Mouse (Mus musculus) megakaryocyte, embryonic 14.5 days (primary cell): ENCODE measurements around the gene Plcg2. TPM values are rescaled to one million over a fixed set of nuclear protein-coding genes. Genes with fewer than 3 reads are reported as not detected.

Experiments
- H3K27me3 ChIP-seq: replicated peaks from 2 replicates; pipeline ENCODE3; 2012; ENCODE audit warnings: inconsistent platforms
- H3K36me3 ChIP-seq: replicated peaks from 2 replicates; pipeline ENCODE3; 2012; ENCODE audit warnings: low read length, inconsistent platforms, mixed read lengths
- H3K4me1 ChIP-seq: 2 replicates; pipeline ENCODE4 v1.6.1; 2012; ENCODE audit warnings: inconsistent platforms
- H3K4me3 ChIP-seq: replicated peaks from 2 replicates; pipeline ENCODE3; 2012; ENCODE audit warnings: moderate library complexity, mild to moderate bottlenecking, inconsistent platforms
- H3K9me3 ChIP-seq: 2 replicates; pipeline ENCODE4 v1.6.1; 2012; ENCODE audit warnings: inconsistent platforms
- FLI1 ChIP-seq: IDR thresholded peaks from 2 replicates; pipeline ENCODE4 v1.6.1; 2012; ENCODE audit warnings: low read length, inconsistent platforms, mixed read lengths
- GATA1 ChIP-seq: IDR thresholded peaks from 3 replicates; pipeline ENCODE4 v1.6.1; 2012; ENCODE audit warnings: mixed read lengths, low read length, inconsistent platforms, borderline replicate concordance
- polyA plus RNA-seq: library from polyadenylated mRNA; stranded (reverse); fragments of >175 nt; gene quantifications from 2 replicates; pipeline ENCODE4 v1.2.3, GENCODE M21; 2012; ENCODE audit warnings: low replicate concordance; ENCODE audit not compliant: insufficient read depth

Gene Plcg2
- polyA plus RNA-seq, 1 experiment = 76.6 TPM

DNA sequence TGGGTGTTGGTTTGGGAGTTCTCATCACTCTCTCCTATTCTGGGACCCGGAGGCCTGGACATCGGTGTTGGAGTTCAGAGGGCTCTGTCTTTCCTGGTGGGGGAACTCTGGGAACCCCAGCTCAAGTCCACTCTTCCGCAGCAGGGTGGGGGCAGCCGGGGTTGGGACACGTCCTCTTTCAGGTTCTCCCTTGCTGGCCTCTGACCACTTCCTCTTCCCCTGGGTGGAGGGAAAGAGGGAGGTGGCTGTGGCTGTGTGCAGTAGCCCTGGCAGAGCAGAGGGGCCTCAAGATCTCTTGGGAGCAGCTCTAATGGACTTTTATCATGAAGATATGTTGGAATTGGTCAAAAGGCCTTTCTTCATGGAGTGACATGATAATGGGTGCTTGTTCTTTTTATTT is 16.3 kb upstream of the Plcg2 start:
- 0 out of 2 replicates have a peak, but pooled peaks cover 5% of the 10 kb centered on the region for H3K9me3 ChIP-seq
- peak overlapping the region; percentile 85 for H3K4me3 ChIP-seq
- peaks cover 90% of the 10 kb centered on the region for H3K4me1 ChIP-seq
- no peaks in the 10 kb centered on the region for H3K27me3 ChIP-seq
- TF ChIP-seq FLI1 (peak; percentile 58; the same call in 1 of the 2 replicates), GATA1 (no peak)
- H3K36me3 ChIP-seq = peaks cover 10% of the 10 kb centered on the region

DNA sequence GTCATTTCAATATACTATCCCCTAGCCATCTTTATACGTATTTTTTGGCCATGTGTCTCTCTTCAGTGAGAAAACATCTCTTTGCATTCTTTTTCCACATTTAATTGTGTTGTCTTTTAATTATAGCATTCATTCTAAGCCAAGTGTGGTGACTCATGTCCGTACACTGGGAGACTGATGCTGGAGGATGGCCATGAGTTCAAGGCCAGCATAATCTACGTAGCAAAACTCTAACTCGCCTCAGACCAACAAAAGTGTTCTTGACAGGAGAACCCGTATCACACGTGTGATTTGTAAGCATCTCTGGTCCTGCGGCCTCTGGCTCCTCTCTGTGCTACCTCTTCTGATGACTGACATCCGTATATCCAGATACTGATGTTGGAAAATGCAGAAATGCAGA is 13.4 kb upstream of the Plcg2 start:
- Histone ChIP-seq H3K4me3 (no peak overlapping the region), H3K4me1 (peaks cover 75% of the 10 kb centered on the region), H3K36me3 (peaks cover 4% of the 10 kb centered on the region), H3K9me3 (0 out of 2 replicates have a peak, but pooled peaks cover 5% of the 10 kb centered on the region), H3K27me3 (peaks cover 2% of the 10 kb centered on the region)
- TF ChIP-seq GATA1 = no peak

GRCm38 (mm10) chr8:117485316-117485715 is 12.8 kb upstream of the Plcg2 start:
- no peaks in the 10 kb centered on the region for H3K36me3 ChIP-seq
- no peaks in the 10 kb centered on the region for H3K9me3 ChIP-seq
- TF ChIP-seq FLI1 (no peak), GATA1 (no peak)
- no peak overlapping the region for H3K4me3 ChIP-seq
- H3K27me3 ChIP-seq = peaks cover 2% of the 10 kb centered on the region
- peaks cover 73% of the 10 kb centered on the region for H3K4me1 ChIP-seq

GRCm38 (mm10) chr8:117488246-117489005 is 9.7 kb upstream of the Plcg2 start:
- Histone ChIP-seq H3K4me3 (no peak overlapping the region), H3K9me3 (no peaks in the 10 kb centered on the region), H3K4me1 (peaks cover 68% of the 10 kb centered on the region), H3K27me3 (peaks cover 2% of the 10 kb centered on the region), H3K36me3 (no peaks in the 10 kb centered on the region)
- TF ChIP-seq FLI1 = no peak
- no peak for TF ChIP-seq GATA1

GRCm38 (mm10) chr8:117493543-117493942 is 4.5 kb upstream of the Plcg2 start:
- Histone ChIP-seq H3K36me3 (peaks cover 2% of the 10 kb centered on the region), H3K4me3 (no peak overlapping the region), H3K27me3 (peaks cover 2% of the 10 kb centered on the region), H3K4me1 (peaks cover 64% of the 10 kb centered on the region), H3K9me3 (no peaks in the 10 kb centered on the region)
- TF ChIP-seq FLI1 = no peak
- TF ChIP-seq GATA1 = no peak

DNA sequence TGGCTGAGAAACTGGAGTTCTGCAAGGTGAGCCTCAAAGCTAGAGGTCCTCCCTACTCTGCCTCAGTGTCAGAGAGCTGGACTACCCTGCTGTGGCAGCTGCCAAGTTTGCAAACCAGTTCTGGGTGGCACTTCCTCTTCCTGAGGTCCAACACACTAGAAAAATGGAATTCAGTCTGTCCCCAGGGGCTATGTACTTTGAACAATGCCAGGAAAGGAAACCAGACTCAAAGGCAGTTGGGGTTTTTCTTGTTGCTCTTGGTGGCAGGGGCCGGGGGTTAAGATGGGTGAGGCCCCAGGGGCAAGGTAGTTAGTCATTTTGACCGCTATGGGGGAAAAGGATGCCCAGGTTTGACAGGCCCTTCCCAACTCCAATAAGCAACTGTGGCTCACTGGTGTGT is 3.2 kb upstream of the Plcg2 start:
- peaks cover 2% of the 10 kb centered on the region for H3K36me3 ChIP-seq
- peak overlapping the region; percentile 42 for H3K4me3 ChIP-seq
- TF ChIP-seq GATA1 = no peak
- TF ChIP-seq FLI1 = no peak
- H3K9me3 ChIP-seq = no peaks in the 10 kb centered on the region
- H3K4me1 ChIP-seq = peaks cover 61% of the 10 kb centered on the region
- no peaks in the 10 kb centered on the region for H3K27me3 ChIP-seq

DNA sequence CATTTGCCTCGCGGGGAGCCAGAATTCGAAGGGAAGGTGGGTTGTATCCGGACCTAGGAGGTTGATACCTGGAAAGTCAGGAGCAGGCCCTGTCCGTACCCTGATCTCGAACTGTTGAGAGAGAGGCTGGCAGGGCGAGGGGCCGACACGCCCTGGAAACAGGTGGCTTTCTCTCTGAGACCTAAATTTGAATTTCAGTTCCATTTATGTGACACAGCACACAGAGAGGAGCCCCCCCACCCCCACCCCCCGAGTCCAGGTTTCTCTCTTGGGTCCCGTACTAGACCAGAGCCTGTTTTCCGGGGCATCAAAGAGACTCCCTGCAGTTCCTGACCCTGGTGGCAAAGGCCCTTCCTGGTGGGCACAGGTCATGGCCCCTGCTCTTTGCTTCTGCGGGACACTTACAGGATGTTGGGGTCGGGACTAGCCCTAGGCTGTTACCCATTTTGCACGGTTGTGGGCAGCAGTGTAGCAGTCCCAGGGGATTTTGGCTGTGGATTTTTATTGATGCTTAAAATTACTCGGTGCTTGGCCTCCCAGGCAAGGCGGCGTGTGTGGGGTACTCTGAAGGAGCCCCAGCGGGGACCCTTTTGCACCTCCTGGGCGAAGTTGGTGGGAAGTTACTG is 937 bp downstream of the Plcg2 start:
- no peak for TF ChIP-seq FLI1
- TF ChIP-seq GATA1 = no peak
- H3K36me3 ChIP-seq = peaks cover 34% of the 10 kb centered on the region
- peaks cover 70% of the 10 kb centered on the region for H3K4me1 ChIP-seq
- peak overlapping the region; percentile 95 for H3K4me3 ChIP-seq
- no peaks in the 10 kb centered on the region for H3K27me3 ChIP-seq
- no peaks in the 10 kb centered on the region for H3K9me3 ChIP-seq

DNA sequence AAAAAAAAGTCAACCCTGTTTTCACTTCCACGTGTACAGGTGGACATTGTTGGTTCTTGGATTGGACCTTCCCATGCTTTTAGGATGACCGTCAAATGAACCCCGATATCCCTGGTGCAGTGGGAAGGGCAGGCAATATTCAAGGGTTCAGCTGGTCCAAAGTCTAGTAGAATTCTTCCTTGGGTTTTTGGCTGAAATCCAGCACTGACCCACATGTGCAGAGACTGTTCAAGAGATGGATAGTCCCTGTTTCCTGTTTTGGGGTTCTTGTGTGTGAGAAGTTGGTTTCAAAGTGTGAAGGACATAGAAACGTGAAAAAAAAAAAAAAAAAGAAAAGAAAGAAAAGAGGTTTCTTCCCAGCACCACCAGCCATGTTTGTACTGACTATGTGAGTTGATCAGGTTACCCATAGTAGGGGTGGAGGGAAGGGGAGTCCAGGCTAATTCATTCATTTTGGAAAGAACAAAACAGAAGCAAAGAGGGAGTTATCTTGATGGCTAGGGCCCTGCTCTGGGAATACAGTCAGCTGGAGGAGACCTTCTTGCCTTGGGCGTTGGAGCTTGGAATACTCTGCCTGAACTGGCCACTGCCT is 2.2 kb downstream of the Plcg2 start:
- Histone ChIP-seq H3K4me1 (peaks cover 70% of the 10 kb centered on the region), H3K9me3 (no peaks in the 10 kb centered on the region), H3K27me3 (no peaks in the 10 kb centered on the region), H3K36me3 (peaks cover 47% of the 10 kb centered on the region), H3K4me3 (peak overlapping the region; percentile 88)
- TF ChIP-seq GATA1 = no peak
- TF ChIP-seq FLI1 = no peak

DNA sequence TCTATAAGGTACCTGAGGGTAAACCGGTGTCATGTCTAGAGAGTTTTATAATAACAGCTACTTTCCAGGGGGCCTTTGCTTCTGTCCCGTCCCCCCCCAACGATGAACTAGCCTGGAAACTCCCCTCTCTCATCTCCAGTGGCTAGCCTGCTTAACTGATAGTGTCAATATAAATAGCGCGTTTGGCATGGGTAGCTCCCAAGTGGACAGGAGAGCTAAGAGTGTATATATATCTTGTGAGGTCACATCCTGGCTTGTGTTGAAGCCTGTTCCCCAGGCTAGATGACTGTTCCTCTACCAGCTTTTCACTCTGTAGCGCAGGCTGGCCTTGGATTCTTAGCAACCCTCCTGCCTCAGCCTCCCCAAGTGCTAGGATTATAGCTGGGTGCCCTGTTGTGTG is 3.2 kb downstream of the Plcg2 start:
- Histone ChIP-seq H3K4me3 (peak overlapping the region; percentile 88), H3K9me3 (no peaks in the 10 kb centered on the region), H3K36me3 (peaks cover 55% of the 10 kb centered on the region), H3K27me3 (no peaks in the 10 kb centered on the region), H3K4me1 (peaks cover 74% of the 10 kb centered on the region)
- TF ChIP-seq GATA1 (no peak), FLI1 (no peak)
